Mouse (Mus musculus): ENCODE results near the gene Vmn1r205.
"Not testable (repeated sequence)": the region's sequence is repeated elsewhere in the genome, so short reads cannot be mapped to it uniquely, and the experiment has no call there.

The Vmn1r205 gene

GRCm38 (mm10) chr13:22592900-22593299 lies at the start of gene Vmn1r205:
Vmn1r205 (minus strand) TSS chr13:22593000.
- H3K27me3 ChIP-seq (ENCODE audit: control insufficient read depth, insufficient read depth, low read length, poor library complexity, severe bottlenecking) = no peaks in the 10 kb centered on the region
- no peaks in the 10 kb centered on the region for H3K36me3 ChIP-seq (ENCODE audit: control insufficient read depth, insufficient read depth, low read length, poor library complexity, severe bottlenecking)
- no peak for DNase-seq (ENCODE audit: low read depth, low spot score)

GRCm38 (mm10) chr13:22624151-22624550 lies 31.4 kb upstream of the Vmn1r205 start, which contains the start of gene Vmn1r206:
Vmn1r206 (minus strand) TSS chr13:22624251.
- H3K36me3 ChIP-seq (ENCODE audit: control insufficient read depth, insufficient read depth, low read length, poor library complexity, severe bottlenecking); DNase-seq (ENCODE audit: low read depth, low spot score); H3K27me3 ChIP-seq (ENCODE audit: control insufficient read depth, insufficient read depth, low read length, poor library complexity, severe bottlenecking): not testable (repeated sequence)

- not testable (repeated sequence) for H3K27me3 ChIP-seq (ENCODE audit: control insufficient read depth, insufficient read depth, low read length, poor library complexity, severe bottlenecking); H3K36me3 ChIP-seq (ENCODE audit: control insufficient read depth, insufficient read depth, low read length, poor library complexity, severe bottlenecking); DNase-seq (ENCODE audit: low read depth, low spot score)
Observed at GRCm38 (mm10) chr13:22583336-22583735, 9.5 kb downstream of the Vmn1r205 start.

GRCm38 (mm10) chr13:22574911-22575310 lies 17.9 kb downstream of the Vmn1r205 start:
- H3K36me3 ChIP-seq (ENCODE audit: control insufficient read depth, insufficient read depth, low read length, poor library complexity, severe bottlenecking); H3K27me3 ChIP-seq (ENCODE audit: control insufficient read depth, insufficient read depth, low read length, poor library complexity, severe bottlenecking); DNase-seq (ENCODE audit: low read depth, low spot score): not testable (repeated sequence)

GRCm38 (mm10) chr13:22552898-22553297 lies 39.9 kb downstream of the Vmn1r205 start, which contains the start of gene Vmn1r204:
Vmn1r204 (plus strand) TSS chr13:22553198.
- DNase-seq (ENCODE audit: low read depth, low spot score); H3K36me3 ChIP-seq (ENCODE audit: control insufficient read depth, insufficient read depth, low read length, poor library complexity, severe bottlenecking); H3K27me3 ChIP-seq (ENCODE audit: control insufficient read depth, insufficient read depth, low read length, poor library complexity, severe bottlenecking): not testable (repeated sequence)

All from splenic B cell, adult 2 months (primary cell).